Mouse (Mus musculus) MEL (cell line): ENCODE data around the gene Pknox2. TPM values are rescaled to one million over a fixed set of nuclear protein-coding genes. Genes with fewer than 3 reads are reported as not detected.

Experiments
- DNase-seq: peaks from one replicate; pipeline ENCODE4 v3.0.0; 2011; ENCODE audit warnings: low read depth, low spot score
- H3K27ac ChIP-seq: 2 replicates; pipeline ENCODE4 v1.5.1; 2012; ENCODE audit warnings: low read depth, mild to moderate bottlenecking, control low read depth, low read length, moderate library complexity; ENCODE audit not compliant: control insufficient read depth
- H3K27me3 ChIP-seq, 2 experiments: fragments of 150-350 bp in 1 of 2; sonication (generic) in 1 of 2; 2 replicates each; pipeline ENCODE4 v1.6.1; 2012; ENCODE audit warnings: low read length in 2 of 2, mild to moderate bottlenecking in 2 of 2, improper control_type of control experiment in 1 of 2, moderate library complexity in 1 of 2; ENCODE audit not compliant: insufficient read depth in 2 of 2, control insufficient read depth in 1 of 2
- H3K36me3 ChIP-seq, 2 experiments: 2 replicates each; pipeline ENCODE4 v1.6.1; 2012 to 2014; ENCODE audit warnings: low read length in 2 of 2, improper control_type of control experiment in 1 of 2, inconsistent platforms in 1 of 2, mild to moderate bottlenecking in 1 of 2; ENCODE audit not compliant: insufficient read depth in 2 of 2, control insufficient read depth in 1 of 2
- H3K4me1 ChIP-seq, 2 experiments: fragments of 150-350 bp in 1 of 2; sonication (generic) in 1 of 2; 2 replicates each; pipeline ENCODE4 v1.6.1; 2012; ENCODE audit warnings: low read length in 2 of 2, improper control_type of control experiment in 1 of 2, mild to moderate bottlenecking in 1 of 2; ENCODE audit not compliant: insufficient read depth in 2 of 2, control insufficient read depth in 1 of 2
- H3K4me3 ChIP-seq, 2 experiments: fragments of 150-350 bp in 1 of 2; sonication (generic) in 1 of 2; 2 replicates each; pipeline ENCODE4 v1.5.1; 2012; ENCODE audit warnings: low read depth in 2 of 2, low read length in 2 of 2, mild to moderate bottlenecking in 2 of 2, moderate library complexity in 2 of 2, control low read depth in 1 of 2, improper control_type of control experiment in 1 of 2; ENCODE audit not compliant: control insufficient read depth in 1 of 2, insufficient read depth in 1 of 2
- H3K79me2 ChIP-seq: 2 replicates; pipeline ENCODE4 v1.6.1; 2012; ENCODE audit warnings: mild to moderate bottlenecking, low read length, moderate library complexity; ENCODE audit not compliant: control insufficient read depth, poor library complexity, insufficient read depth
- H3K9ac ChIP-seq: 2 replicates; pipeline ENCODE4 v1.6.1; 2012; ENCODE audit warnings: low read depth, mild to moderate bottlenecking, control low read depth, low read length, moderate library complexity; ENCODE audit not compliant: control insufficient read depth, poor library complexity, severe bottlenecking
- H3K9me3 ChIP-seq: fragments of 150-350 bp; sonication (generic); replicated peaks from 2 replicates; pipeline ENCODE4 v1.6.1; 2012; ENCODE audit warnings: mild to moderate bottlenecking, low read length, improper control_type of control experiment, moderate library complexity; ENCODE audit not compliant: insufficient read depth
- BHLHE40 ChIP-seq: IDR thresholded peaks from 2 replicates; pipeline ENCODE4 v1.6.1; 2012; ENCODE audit warnings: low read depth, mild to moderate bottlenecking, inconsistent platforms, low read length, improper control_type of control experiment, borderline replicate concordance
- CTCF ChIP-seq, 3 experiments: IDR thresholded peaks in 2 of 3; conservative IDR thresholded peaks in 1 of 3; 2 replicates each; pipeline ENCODE4 v1.5.1; 2011 to 2012; ENCODE audit warnings: low read length in 3 of 3, low read depth in 2 of 3, mild to moderate bottlenecking in 2 of 3, improper control_type of control experiment in 1 of 3, inconsistent platforms in 1 of 3, mixed read lengths in 1 of 3, moderate library complexity in 1 of 3; ENCODE audit not compliant: control insufficient read depth in 1 of 3, insufficient read depth in 1 of 3, poor library complexity in 1 of 3, severe bottlenecking in 1 of 3
- E2F4 ChIP-seq: IDR thresholded peaks from 2 replicates; pipeline ENCODE4 v1.6.1; 2011; ENCODE audit warnings: low read depth, low read length, improper control_type of control experiment, borderline replicate concordance
- ELF1 ChIP-seq: IDR thresholded peaks from 2 replicates; pipeline ENCODE4 v1.6.1; 2014; ENCODE audit warnings: low read depth, mild to moderate bottlenecking, inconsistent platforms, low read length, improper control_type of control experiment, moderate library complexity
- EP300 ChIP-seq, 2 experiments: IDR thresholded peaks; 2 replicates each; pipeline ENCODE4 v1.6.1; 2011; ENCODE audit warnings: improper control_type of control experiment in 2 of 2, low read length in 2 of 2, low read depth in 1 of 2, mild to moderate bottlenecking in 1 of 2
- ETS1 ChIP-seq: IDR thresholded peaks from 2 replicates; pipeline ENCODE4 v1.6.1; 2012; ENCODE audit warnings: low read depth, mild to moderate bottlenecking, inconsistent platforms, low read length, improper control_type of control experiment, moderate library complexity
- GABPA ChIP-seq: IDR thresholded peaks from 2 replicates; pipeline ENCODE4 v1.6.1; 2012; ENCODE audit warnings: low read depth, mild to moderate bottlenecking, inconsistent platforms, low read length, improper control_type of control experiment, moderate library complexity
- JUND ChIP-seq: IDR thresholded peaks from 2 replicates; pipeline ENCODE4 v1.6.1; 2011; ENCODE audit warnings: low read depth, mild to moderate bottlenecking, improper control_type of control experiment, low read length
- MAZ ChIP-seq: IDR thresholded peaks from 2 replicates; pipeline ENCODE4 v1.6.1; 2012; ENCODE audit warnings: low read depth, mild to moderate bottlenecking, inconsistent platforms, low read length, improper control_type of control experiment
- MXI1 ChIP-seq: IDR thresholded peaks from 2 replicates; pipeline ENCODE4 v1.6.1; 2011; ENCODE audit warnings: mild to moderate bottlenecking, low read depth, low read length, improper control_type of control experiment
- NRF1 ChIP-seq: IDR thresholded peaks from 2 replicates; pipeline ENCODE4 v1.6.1; 2014; ENCODE audit warnings: low read depth, mild to moderate bottlenecking, inconsistent platforms, low read length, improper control_type of control experiment, moderate library complexity; ENCODE audit not compliant: poor library complexity, insufficient read depth, severe bottlenecking
- POLR2A ChIP-seq, 2 experiments: IDR thresholded peaks; 2 replicates each; pipeline ENCODE4 v1.6.1; 2011 to 2012; ENCODE audit warnings: low read length in 2 of 2, mild to moderate bottlenecking in 2 of 2, control low read depth in 1 of 2, improper control_type of control experiment in 1 of 2, low read depth in 1 of 2, moderate library complexity in 1 of 2; ENCODE audit not compliant: control insufficient read depth in 1 of 2, insufficient read depth in 1 of 2, poor library complexity in 1 of 2
- TBP ChIP-seq: IDR thresholded peaks from 2 replicates; pipeline ENCODE4 v1.8.0; 2011; ENCODE audit warnings: low read depth, low read length, improper control_type of control experiment
- UBTF ChIP-seq: IDR thresholded peaks from 2 replicates; pipeline ENCODE4 v1.6.1; 2012; ENCODE audit warnings: low read depth, mild to moderate bottlenecking, inconsistent platforms, low read length, improper control_type of control experiment, moderate library complexity, borderline replicate concordance; ENCODE audit not compliant: insufficient read depth
- USF1 ChIP-seq: IDR thresholded peaks from 2 replicates; pipeline ENCODE4 v1.6.1; 2014; ENCODE audit warnings: low read depth, mild to moderate bottlenecking, inconsistent platforms, low read length, improper control_type of control experiment, moderate library complexity
- ZNF384 ChIP-seq: IDR thresholded peaks from 2 replicates; pipeline ENCODE4 v1.6.1; 2012; ENCODE audit warnings: low read depth, mild to moderate bottlenecking, inconsistent platforms, low read length, improper control_type of control experiment
- polyA plus RNA-seq, 2 experiments: library from polyadenylated mRNA; stranded (reverse) in 1 of 2; unstranded in 1 of 2; fragments of >175 nt in 1 of 2; fragments of >200 nt in 1 of 2; gene quantifications; 2 replicates each; pipeline versions ENCODE4 v1.2.1 to v1.2.4; 2012; ENCODE audit warnings: low replicate concordance in 2 of 2, low read depth in 1 of 2; ENCODE audit not compliant: insufficient read length in 2 of 2, insufficient read depth in 1 of 2, missing spikeins in 1 of 2
- total RNA-seq: library from RNA; depleted of rRNA; stranded (reverse); fragments of 300-350 nt; gene quantifications from 2 replicates; pipeline ENCODE4 v1.2.3, GENCODE M21; 2012

Gene Pknox2
- total and polyA plus RNA-seq, 3 experiments = not detected

GRCm38 (mm10) chr9:37179596-37179995 is 32.4 kb upstream of the Pknox2 start:
- TF ChIP-seq NRF1 (no peak), USF1 (no peak), UBTF (no peak), ZNF384 (no peak), GABPA (no peak), CTCF (IDR thresholded peaks at IDR 0.05 in 2 of 3, conservative IDR thresholded peaks at IDR 0.05 in 1 of 3; ENCODE audit: control insufficient read depth in 1 of 3, insufficient read depth in 1 of 3, low read depth in 2 of 3, low read length in 3 of 3, poor library complexity in 1 of 3, severe bottlenecking in 1 of 3) (no peak), TBP (no peak), MXI1 (no peak), MAZ (no peak), ETS1 (no peak)
- Histone ChIP-seq H3K9me3 (no peaks in the 10 kb centered on the region), H3K36me3 (peaks cover 0 to 3% of the 10 kb centered on the region in 2 experiments; a peak in 2 of 4 replicates), H3K27me3 (peaks cover 0 to 6% of the 10 kb centered on the region in 2 experiments; a peak in 3 of 4 replicates), H3K27ac (no peak overlapping the region), H3K9ac (no peak overlapping the region), H3K79me2 (no peaks in the 10 kb centered on the region), H3K4me3 (no peak overlapping the region), H3K4me1 (peaks cover 2 to 12% of the 10 kb centered on the region in 2 experiments)
- DNase-seq = no peak

- TF ChIP-seq E2F4 (no peak), EP300 (IDR thresholded peaks at IDR 0.05; ENCODE audit: low read depth in 1 of 2, low read length in 2 of 2) (no peak), UBTF (no peak), JUND (no peak), USF1 (no peak), POLR2A (IDR thresholded peaks at IDR 0.05; ENCODE audit: control insufficient read depth in 1 of 2, insufficient read depth in 1 of 2, low read depth in 1 of 2, low read length in 2 of 2, poor library complexity in 1 of 2) (no peak), BHLHE40 (no peak), ELF1 (no peak), MAZ (no peak)
- Histone ChIP-seq H3K4me1 (peaks cover 2 to 12% of the 10 kb centered on the region in 2 experiments), H3K9ac (no peak overlapping the region)
These were observed 31.7 kb upstream of the Pknox2 start for GRCm38 (mm10) chr9:37178911-37179310.

More at GRCm38 (mm10) chr9:37178911-37179310, 31.7 kb upstream of the Pknox2 start:
- no peak overlapping the region for H3K4me3 ChIP-seq
- H3K79me2 ChIP-seq = no peaks in the 10 kb centered on the region
- H3K9me3 ChIP-seq = no peaks in the 10 kb centered on the region
- H3K36me3 ChIP-seq = peaks cover 0 to 3% of the 10 kb centered on the region in 2 experiments; a peak in 2 of 4 replicates
- no peak for DNase-seq
- H3K27ac ChIP-seq = no peak overlapping the region
- peaks cover 0 to 6% of the 10 kb centered on the region in 2 experiments; a peak in 3 of 4 replicates for H3K27me3 ChIP-seq
